Mouse (Mus musculus) midbrain, embryonic 15.5 days (tissue): ENCODE measurements around the gene Elp4. TPM values are rescaled to one million over a fixed set of nuclear protein-coding genes. Genes with fewer than 3 reads are reported as not detected.

Experiments used
- ATAC-seq: fragments of 200-750 bp; cut with Nextera tagmentation; replicated peaks from 2 replicates; pipeline ENCODE4 v1.8.0; 2017; ENCODE audit warnings: moderate TSS enrichment
- H3K27ac ChIP-seq: fragments of 300-500 bp; sonication (generic); 2 replicates; pipeline ENCODE4 v1.5.1; 2015; ENCODE audit warnings: mild to moderate bottlenecking, inconsistent platforms
- H3K27me3 ChIP-seq: fragments of 300-500 bp; sonication (generic); replicated peaks from 2 replicates; pipeline ENCODE4 v1.6.1; 2015; ENCODE audit warnings: inconsistent platforms
- H3K36me3 ChIP-seq: fragments of 300-500 bp; sonication (generic); replicated peaks from 2 replicates; pipeline ENCODE4 v1.6.1; 2015; ENCODE audit warnings: inconsistent platforms
- H3K4me1 ChIP-seq: fragments of 300-500 bp; sonication (generic); 2 replicates; pipeline ENCODE4 v1.6.1; 2015; ENCODE audit warnings: inconsistent platforms
- H3K4me2 ChIP-seq: fragments of 300-500 bp; sonication (generic); 2 replicates; pipeline ENCODE4 v1.6.1; 2015; ENCODE audit warnings: inconsistent platforms, mild to moderate bottlenecking, moderate library complexity
- H3K4me3 ChIP-seq: fragments of 300-500 bp; sonication (generic); 2 replicates; pipeline ENCODE4 v1.5.1; 2015; ENCODE audit warnings: mild to moderate bottlenecking, inconsistent platforms
- H3K9ac ChIP-seq: fragments of 300-500 bp; sonication (generic); 2 replicates; pipeline ENCODE4 v1.6.1; 2015; ENCODE audit warnings: mild to moderate bottlenecking, inconsistent platforms
- H3K9me3 ChIP-seq: fragments of 300-500 bp; sonication (generic); 2 replicates; pipeline ENCODE4 v1.6.1; 2016; ENCODE audit warnings: inconsistent platforms
- WGBS: fragments of 180-500 bp; shearing (Covaris S2); methylation state at CpG from one replicate; pipeline ENCODE4 v1.1.7; 2015; ENCODE audit warnings: mixed read lengths; 5-methylcytosine and 5-hydroxymethylcytosine counted together
- polyA plus RNA-seq: library from polyadenylated mRNA; unstranded; fragments of >200 nt; fragmentation: Nextera tagmentation; extraction: Ambion mirVana; gene quantifications from 2 replicates; pipeline ENCODE4 v1.2.1, GENCODE M21; 2015

The Elp4 gene
- polyA plus RNA-seq, result 33.3 and 34.4 TPM in 2 replicates

GRCm38 (mm10) chr2:105903896-105904756 is at the start of gene Elp4, which contains the start of gene Immp1l:
Gene Elp4 (minus strand): TSS chr2:105904564.
Gene Immp1l (plus strand): TSS chr2:105904638.
- Histone ChIP-seq H3K9me3 (no peaks in the 10 kb centered on the region), H3K27ac (peak within 1 kb of the TSS; percentile 66), H3K9ac (peak within 1 kb of the TSS; percentile 86), H3K4me3 (peak within 1 kb of the TSS; percentile 82), H3K27me3 (no peaks in the 10 kb centered on the region), H3K4me1 (peaks cover 5% of the 10 kb centered on the region), H3K36me3 (no peaks in the 10 kb centered on the region), H3K4me2 (peak within 1 kb of the TSS; percentile 76)
- WGBS, result under 1% methylated on average over 39 of the region's 39 CpGs
- ATAC-seq, result peak; percentile 100

DNA sequence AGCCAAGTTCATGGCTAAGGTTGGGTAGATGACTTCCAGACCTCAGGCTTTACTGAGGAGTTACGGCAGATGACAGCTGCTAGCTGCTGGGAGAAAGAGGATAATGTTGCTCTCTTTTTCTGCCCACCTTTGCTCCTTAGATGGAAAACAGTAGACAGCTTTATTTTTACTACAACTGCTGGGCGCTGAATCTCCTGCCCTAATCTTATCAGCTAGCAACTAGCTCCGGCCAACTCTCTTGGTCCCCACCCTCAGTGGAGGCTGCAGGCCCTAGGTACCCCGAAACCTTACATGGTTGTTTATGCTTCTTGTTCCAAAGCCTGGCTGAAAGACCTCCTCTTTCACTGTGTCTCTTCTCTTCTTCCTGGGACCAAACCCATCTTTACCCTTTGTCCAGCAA is 49.5 kb upstream of the Elp4 start:
- H3K4me3 ChIP-seq, result no peak overlapping the region
- 94% methylated on average over 4 of the region's 4 CpGs for WGBS
- H3K4me2 ChIP-seq, result no peak overlapping the region
- no peak overlapping the region for H3K27ac ChIP-seq
- H3K9ac ChIP-seq, result no peak overlapping the region
- ATAC-seq, result no peak
- no peaks in the 10 kb centered on the region for H3K27me3 ChIP-seq
- H3K4me1 ChIP-seq, result no peaks in the 10 kb centered on the region
- no peaks in the 10 kb centered on the region for H3K36me3 ChIP-seq
- H3K9me3 ChIP-seq, result no peaks in the 10 kb centered on the region

- Histone ChIP-seq H3K4me2 (no peak overlapping the region), H3K9me3 (no peaks in the 10 kb centered on the region), H3K36me3 (no peaks in the 10 kb centered on the region), H3K4me3 (no peak overlapping the region), H3K4me1 (no peaks in the 10 kb centered on the region), H3K9ac (no peak overlapping the region), H3K27me3 (no peaks in the 10 kb centered on the region), H3K27ac (no peak overlapping the region)
- WGBS, result 96% methylated on average over 1 of the region's 1 CpGs
- no peak for ATAC-seq
Measured at GRCm38 (mm10) chr2:105951350-105951940, 47.1 kb upstream of the Elp4 start.

GRCm38 (mm10) chr2:105950131-105950530 is 45.8 kb upstream of the Elp4 start:
- 89% methylated on average over 2 of the region's 2 CpGs for WGBS
- H3K36me3 ChIP-seq, result no peaks in the 10 kb centered on the region

DNA sequence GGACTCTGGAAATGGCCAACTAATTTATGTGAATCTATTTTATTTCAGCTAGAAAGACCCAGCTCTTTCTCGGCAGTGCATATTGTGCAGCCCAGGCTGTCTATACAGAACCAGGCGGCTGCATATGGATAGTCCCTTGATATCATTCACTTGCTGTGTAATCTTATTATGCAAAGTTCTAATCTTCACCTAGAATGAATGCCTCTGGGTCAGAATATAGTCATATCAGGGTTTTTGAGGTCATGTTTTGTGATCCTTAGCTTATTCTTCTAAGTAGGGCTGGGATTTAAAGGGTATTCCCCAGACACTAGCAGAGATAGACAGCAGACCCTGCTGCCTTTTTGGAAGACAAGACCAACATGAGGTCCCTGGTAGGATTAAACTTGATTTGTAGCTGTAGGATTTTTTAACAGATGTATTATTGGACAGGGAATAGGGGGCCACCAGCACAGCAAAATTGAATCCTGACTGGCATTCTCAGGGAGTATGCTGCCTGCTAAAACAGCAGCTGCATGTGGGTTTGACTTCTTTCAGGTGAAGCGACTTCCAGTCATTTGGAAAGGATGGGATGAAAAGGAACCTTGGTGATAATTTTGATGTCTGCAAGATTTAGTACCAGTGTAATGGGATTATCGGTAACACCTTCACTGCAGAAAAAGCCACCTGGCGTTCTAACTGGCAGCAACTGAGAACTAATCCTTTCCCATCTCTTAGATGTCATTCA is 13.4 kb upstream of the Elp4 start:
- no peak overlapping the region for H3K27ac ChIP-seq
- WGBS, result 27% methylated on average over 5 of the region's 5 CpGs
- H3K27me3 ChIP-seq, result peaks cover 7% of the 10 kb centered on the region
- peak; percentile 75 for ATAC-seq
- no peak overlapping the region for H3K9ac ChIP-seq
- H3K4me1 ChIP-seq, result peaks cover 11% of the 10 kb centered on the region; the same call in 1 of the 2 replicates
- H3K36me3 ChIP-seq, result no peaks in the 10 kb centered on the region
- no peaks in the 10 kb centered on the region for H3K9me3 ChIP-seq
- no peak overlapping the region for H3K4me3 ChIP-seq
- H3K4me2 ChIP-seq, result no peak overlapping the region

More at GRCm38 (mm10) chr2:105950131-105950530, 45.8 kb upstream of the Elp4 start:
- ATAC-seq, result no peak
- Histone ChIP-seq H3K27me3 (no peaks in the 10 kb centered on the region), H3K9me3 (no peaks in the 10 kb centered on the region), H3K4me3 (no peak overlapping the region), H3K4me1 (no peaks in the 10 kb centered on the region), H3K9ac (no peak overlapping the region), H3K4me2 (no peak overlapping the region), H3K27ac (no peak overlapping the region)

DNA sequence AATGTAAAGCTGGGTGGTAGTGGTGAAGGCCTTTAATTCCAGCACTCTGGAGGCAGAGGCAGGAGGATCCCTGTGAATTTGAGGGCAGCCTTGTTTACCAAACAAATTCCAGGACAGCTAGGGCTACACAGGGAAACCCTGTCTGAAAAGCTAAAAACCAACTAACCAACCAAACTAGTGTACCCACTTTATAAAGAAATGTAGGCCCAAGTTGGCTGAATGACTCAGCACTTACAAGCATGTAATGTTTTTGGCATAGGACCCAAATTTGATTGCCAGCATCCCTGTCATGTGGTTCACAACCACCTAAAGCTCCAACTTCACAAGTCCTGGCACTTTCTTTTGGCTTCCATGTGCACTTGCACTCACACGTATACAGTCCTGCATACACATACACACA is 12.3 kb upstream of the Elp4 start:
- Histone ChIP-seq H3K4me3 (no peak overlapping the region), H3K4me1 (peaks cover 11% of the 10 kb centered on the region; the same call in 1 of the 2 replicates), H3K9me3 (no peaks in the 10 kb centered on the region), H3K27ac (no peak overlapping the region), H3K9ac (no peak overlapping the region), H3K36me3 (no peaks in the 10 kb centered on the region), H3K27me3 (peaks cover 5% of the 10 kb centered on the region; the same call in 1 of the 2 replicates), H3K4me2 (no peak overlapping the region)
- ATAC-seq, result no peak
- WGBS, result 89% methylated on average over 1 of the region's 1 CpGs

DNA sequence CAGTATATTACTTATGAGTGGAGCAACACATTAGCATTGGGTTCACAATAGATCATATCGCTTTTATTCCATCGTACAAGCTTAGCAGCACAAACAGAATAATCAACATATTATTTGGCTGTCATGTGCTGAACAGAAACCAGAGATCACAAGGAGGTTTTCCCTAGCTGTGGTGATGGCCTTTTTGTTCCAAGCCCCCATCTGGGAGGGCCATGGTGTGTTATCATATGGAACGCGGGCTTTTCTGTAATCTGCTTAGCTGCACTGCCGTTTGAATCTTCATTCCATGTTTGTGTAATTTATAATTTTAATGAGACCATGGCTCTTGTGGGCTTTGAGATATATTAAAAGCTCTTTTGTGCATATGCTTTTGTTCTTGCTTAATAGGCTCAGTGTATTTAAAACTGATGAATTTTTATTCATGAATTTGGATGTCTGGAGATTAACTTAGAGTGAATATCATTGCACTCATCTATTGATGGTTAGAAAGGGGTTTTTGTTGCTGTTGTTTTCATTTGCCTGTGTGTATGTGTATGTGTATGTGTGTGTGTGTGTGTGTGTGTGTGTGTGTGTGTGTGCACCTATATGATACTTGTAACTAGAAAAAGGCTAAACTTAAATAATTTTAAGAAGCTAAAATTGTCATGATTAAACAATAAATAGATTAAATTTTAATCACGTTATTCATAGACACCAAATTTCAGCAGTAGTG is 9.4 kb upstream of the Elp4 start:
- H3K9ac ChIP-seq, result no peak overlapping the region
- 26% methylated on average over 6 of the region's 6 CpGs for WGBS
- H3K4me2 ChIP-seq, result peak overlapping the region; percentile 9; the same call in 1 of the 2 replicates
- peak; percentile 82 for ATAC-seq
- no peaks in the 10 kb centered on the region for H3K9me3 ChIP-seq
- no peak overlapping the region for H3K27ac ChIP-seq
- peaks cover 11% of the 10 kb centered on the region; the same call in 1 of the 2 replicates for H3K4me1 ChIP-seq
- H3K27me3 ChIP-seq, result no peaks in the 10 kb centered on the region
- H3K4me3 ChIP-seq, result no peak overlapping the region
- H3K36me3 ChIP-seq, result no peaks in the 10 kb centered on the region

DNA sequence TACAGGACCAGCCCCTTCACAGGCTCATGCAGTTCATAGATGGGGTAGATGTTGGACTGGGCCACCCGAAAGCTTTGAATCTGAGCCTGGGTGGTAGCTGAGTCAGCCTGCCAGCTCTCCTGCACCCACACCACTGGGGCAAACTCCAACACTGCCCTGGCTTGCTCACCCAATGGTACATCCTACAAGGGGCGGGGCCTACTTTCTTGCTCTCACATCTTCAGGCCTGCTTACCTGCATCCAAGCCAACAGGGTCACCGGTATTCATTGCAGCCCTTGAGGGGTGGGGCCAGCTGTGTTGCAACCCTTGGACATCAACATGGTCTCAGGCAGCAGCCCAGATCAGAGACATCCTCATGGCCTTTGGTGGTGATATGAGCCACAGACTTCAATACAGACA is 6.2 kb upstream of the Elp4 start:
- WGBS, result 95% methylated on average over 3 of the region's 3 CpGs
- no peaks in the 10 kb centered on the region for H3K9me3 ChIP-seq
- H3K4me2 ChIP-seq, result no peak overlapping the region
- H3K4me1 ChIP-seq, result peaks cover 3% of the 10 kb centered on the region; the same call in 1 of the 2 replicates
- no peak overlapping the region for H3K9ac ChIP-seq
- H3K4me3 ChIP-seq, result no peak overlapping the region
- H3K27me3 ChIP-seq, result no peaks in the 10 kb centered on the region
- no peak overlapping the region for H3K27ac ChIP-seq
- ATAC-seq, result no peak
- no peaks in the 10 kb centered on the region for H3K36me3 ChIP-seq

- H3K4me2 ChIP-seq, result no peak overlapping the region
- 87% methylated on average over 5 of the region's 5 CpGs for WGBS
- ATAC-seq, result no peak
- H3K9me3 ChIP-seq, result no peaks in the 10 kb centered on the region
- peaks cover 5% of the 10 kb centered on the region for H3K4me1 ChIP-seq
- no peak overlapping the region for H3K9ac ChIP-seq
- no peak overlapping the region for H3K4me3 ChIP-seq
- no peaks in the 10 kb centered on the region for H3K36me3 ChIP-seq
- no peak overlapping the region for H3K27ac ChIP-seq
- H3K27me3 ChIP-seq, result no peaks in the 10 kb centered on the region
Measured at GRCm38 (mm10) chr2:105908351-105908750, 4.0 kb upstream of the Elp4 start.

DNA sequence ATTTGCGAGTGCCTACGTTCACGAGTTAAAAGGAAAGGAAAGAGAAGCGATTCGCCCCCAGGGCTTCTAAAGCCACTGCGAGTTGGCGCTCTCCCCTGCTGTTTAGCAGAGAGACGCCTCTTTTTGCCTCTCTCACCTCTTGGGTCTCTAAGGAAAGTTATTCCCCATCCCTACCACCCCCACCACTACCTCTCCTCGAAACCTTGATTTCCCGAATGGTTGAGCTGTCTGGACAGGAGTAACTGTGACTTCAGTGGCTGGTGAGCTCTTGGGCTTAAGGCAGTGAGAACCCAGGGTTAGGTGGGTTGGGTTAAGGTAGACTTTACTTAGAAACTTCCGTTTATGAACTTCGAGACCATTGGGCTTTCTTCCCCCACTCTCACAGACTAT is 388 bp upstream of the Elp4 start:
- H3K27ac ChIP-seq, result peak overlapping the region; percentile 55; the same call in 1 of the 2 replicates
- peak overlapping the region; percentile 82 for H3K4me3 ChIP-seq
- under 1% methylated on average over 12 of the region's 12 CpGs for WGBS
- ATAC-seq, result peak; percentile 65
- H3K27me3 ChIP-seq, result no peaks in the 10 kb centered on the region
- peak overlapping the region; percentile 76 for H3K4me2 ChIP-seq
- peak overlapping the region; percentile 65 for H3K9ac ChIP-seq
- no peaks in the 10 kb centered on the region for H3K36me3 ChIP-seq
- H3K9me3 ChIP-seq, result no peaks in the 10 kb centered on the region
- peaks cover 5% of the 10 kb centered on the region for H3K4me1 ChIP-seq

- ATAC-seq, result no peak
- H3K9ac ChIP-seq, result no peak overlapping the region
- no peak overlapping the region for H3K27ac ChIP-seq
- H3K4me2 ChIP-seq, result no peak overlapping the region
- no peaks in the 10 kb centered on the region for H3K9me3 ChIP-seq
- H3K36me3 ChIP-seq, result peaks cover 11% of the 10 kb centered on the region; the same call in 1 of the 2 replicates
- no peak overlapping the region for H3K4me3 ChIP-seq
- H3K27me3 ChIP-seq, result no peaks in the 10 kb centered on the region
- H3K4me1 ChIP-seq, result no peaks in the 10 kb centered on the region
Measured at GRCm38 (mm10) chr2:105890816-105891215, 13.5 kb downstream of the Elp4 start.
